Mouse (Mus musculus) retina, adult 2 months (tissue): Measurements from ENCODE around the gene Nprl2.

Source experiments
- DNase-seq: peaks from one replicate; pipeline ENCODE4 v3.0.0-alpha.2; 2012; ENCODE audit warnings: low read depth, low spot score

Nprl2 gene

DNA sequence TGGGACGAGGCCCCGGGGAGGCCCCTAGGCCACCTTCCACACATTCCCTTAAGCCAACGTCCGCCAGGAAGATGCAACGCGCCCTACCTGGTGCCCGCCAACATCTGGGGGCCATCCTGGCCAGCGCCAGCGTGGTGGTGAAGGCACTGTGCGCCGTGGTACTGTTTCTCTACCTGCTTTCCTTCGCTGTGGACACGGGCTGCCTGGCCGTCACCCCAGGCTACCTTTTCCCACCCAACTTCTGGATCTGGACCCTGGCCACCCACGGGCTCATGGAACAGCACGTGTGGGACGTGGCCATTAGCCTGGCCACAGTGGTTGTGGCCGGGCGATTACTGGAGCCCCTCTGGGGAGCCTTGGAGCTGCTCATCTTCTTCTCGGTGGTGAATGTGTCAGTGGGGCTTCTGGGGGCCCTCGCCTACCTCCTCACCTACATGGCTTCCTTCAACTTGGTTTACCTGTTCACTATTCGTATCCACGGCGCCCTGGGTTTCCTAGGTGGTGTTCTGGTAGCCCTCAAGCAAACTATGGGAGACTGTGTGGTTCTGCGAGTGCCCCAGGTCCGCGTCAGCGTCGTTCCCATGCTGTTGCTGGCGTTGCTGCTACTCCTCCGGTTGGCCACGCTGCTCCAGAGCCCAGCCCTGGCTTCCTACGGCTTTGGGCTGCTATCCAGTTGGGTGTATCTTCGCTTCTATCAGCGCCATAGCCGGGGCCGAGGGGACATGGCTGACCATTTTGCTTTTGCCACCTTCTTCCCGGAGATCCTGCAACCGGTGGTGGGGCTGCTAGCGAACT lies 7.4 kb upstream of the Nprl2 start:
- no peak for DNase-seq

DNA sequence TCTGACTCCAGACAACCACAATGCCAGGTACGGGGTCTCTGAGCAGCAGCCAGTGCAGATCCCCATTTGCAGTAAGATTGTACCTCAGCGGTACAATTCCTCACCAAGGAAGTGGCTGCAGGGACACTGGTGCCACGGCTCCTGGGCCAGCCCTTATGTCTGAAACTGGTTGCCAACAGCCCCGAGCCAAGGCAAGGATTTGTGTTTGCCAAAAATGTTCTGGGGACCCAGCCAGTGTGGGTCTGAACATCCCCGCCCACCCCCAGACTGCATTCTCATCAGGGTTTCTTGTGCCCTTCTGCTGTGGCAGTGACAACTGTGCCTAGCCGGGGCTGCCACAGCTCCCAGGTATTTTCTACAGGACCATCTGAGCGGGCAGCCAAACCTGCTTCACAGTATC lies 3.8 kb upstream of the Nprl2 start:
- DNase-seq: no peak

DNA sequence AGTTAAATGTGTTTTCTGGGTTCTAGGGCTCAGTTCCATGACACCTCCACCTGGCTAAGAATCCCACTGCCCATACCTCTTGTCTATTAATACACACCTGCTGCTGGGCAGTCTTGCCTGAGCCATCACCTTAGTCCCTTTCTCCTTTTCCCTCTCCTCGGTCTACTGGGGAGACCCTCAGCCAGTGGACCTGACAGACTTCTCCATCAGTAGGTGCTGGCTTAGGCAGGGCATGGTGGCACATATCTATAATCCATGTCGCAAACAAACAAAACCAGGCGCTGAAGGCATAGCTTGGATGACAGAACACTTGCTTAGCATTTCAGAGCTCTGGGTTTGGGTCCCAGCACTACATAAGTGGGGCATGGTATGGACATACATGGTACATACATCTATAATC lies 3.3 kb upstream of the Nprl2 start:
- no peak for DNase-seq

DNA sequence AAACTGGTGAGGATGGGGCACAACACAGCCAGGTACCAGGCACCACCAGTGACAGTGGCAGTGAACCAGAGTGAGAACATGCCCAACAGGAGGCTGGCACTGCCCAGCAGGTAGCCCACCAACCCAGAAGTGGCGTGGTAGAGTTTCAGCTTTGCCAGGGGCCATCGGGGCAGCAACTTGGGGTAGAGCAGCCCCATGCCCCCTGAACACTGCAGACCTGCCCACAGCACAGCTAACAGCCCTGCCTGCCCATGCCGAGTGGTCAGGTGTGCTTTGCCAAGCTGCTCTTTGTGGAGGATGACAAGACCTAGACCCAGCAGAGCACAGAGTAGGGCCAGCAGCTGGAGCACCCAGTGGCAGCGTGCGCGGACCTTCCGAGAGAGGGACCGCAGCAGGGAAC lies 2.1 kb upstream of the Nprl2 start:
- no peak for DNase-seq

DNA sequence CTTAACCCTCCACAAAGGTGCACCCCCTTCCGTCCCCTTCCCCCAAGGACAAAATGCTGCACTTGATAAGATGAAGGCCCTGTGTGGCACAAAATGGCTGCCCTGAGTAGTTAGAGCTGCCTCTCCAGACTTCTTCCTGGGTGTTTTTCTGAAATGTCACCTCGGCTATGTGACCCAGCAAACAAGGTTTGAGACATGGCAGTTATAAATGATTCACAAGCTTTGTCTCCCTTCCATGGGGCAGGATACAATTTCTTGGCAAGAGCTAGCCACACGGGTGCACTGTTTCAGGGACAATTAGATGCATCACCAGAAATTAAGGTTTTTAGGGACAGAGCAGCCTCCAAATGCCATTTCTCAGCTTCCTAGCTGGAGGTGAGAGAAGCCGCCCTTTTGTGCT lies 1.6 kb upstream of the Nprl2 start:
- DNase-seq: no peak

DNA sequence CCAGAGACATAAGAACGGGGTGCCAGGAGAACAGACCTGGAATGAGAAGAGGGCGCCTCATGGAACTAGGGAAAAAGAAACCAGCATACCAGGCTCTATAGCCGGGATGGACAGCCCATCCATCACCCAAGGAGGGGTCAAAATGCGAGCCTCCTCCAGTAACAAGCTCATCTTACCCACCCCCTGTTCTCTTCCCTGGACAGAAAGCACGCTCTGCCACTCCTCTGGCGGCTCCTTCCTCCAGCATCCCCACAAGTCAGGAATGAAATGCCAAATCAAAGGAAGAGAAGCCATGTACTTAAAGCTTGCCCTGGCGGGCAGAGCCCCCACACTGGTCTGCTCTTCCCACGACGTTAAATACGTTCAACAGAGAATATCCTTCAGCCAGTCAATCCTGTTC lies 1.0 kb upstream of the Nprl2 start:
- no peak for DNase-seq

DNA sequence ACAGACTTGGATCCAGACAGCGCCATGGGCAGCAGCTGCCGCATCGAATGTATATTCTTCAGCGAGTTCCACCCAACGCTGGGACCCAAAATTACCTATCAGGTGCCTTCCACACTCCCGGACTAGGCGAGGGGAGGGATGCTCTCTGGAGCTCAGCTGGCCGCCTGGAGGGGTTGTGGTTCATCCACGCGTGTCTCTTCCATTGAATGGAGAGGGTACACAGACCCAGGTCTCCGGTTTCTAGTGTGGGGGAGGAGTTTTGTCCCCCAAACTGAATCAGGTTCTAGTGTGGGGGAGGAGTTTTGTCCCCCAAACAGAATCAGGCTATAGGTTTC lies 293 bp downstream of the Nprl2 start:
- DNase-seq: no peak

DNA sequence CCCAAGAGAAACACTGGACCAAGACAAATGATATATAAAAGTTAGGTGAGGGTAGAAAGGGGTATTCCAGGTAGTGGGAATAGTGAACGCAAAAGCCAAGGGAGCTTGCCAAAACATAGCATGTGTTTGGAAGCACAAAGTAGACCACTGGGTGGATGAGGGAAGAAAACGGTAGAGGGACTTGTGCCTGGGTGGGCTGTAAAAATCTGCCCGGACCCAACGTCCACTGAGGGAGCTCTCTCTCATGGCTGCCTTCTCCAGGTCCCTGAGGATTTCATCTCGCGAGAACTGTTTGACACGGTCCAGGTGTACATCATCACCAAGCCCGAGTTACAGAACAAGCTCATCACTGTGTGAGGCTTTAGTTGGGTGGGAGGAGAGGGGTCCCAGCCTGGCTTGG lies 695 bp downstream of the Nprl2 start:
- no peak for DNase-seq

DNA sequence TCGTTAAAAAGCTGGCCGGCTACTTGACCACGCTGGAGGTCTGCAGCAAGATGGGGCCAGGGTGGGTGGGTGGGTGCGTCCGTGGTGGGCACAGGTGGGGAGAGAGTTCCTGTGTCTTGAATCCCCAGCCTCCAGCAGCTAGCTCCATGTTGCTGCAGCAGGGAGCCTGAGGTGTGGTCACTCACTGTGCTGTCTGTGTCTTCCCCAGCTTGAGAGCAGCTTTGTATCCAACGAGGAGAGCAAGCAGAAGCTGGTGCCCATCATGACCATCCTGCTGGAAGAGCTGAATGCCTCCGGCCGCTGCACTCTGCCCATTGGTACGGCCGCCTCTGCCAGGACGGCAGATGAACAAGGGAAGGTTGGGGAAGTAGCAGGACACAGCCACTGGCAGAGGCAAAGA lies 1.3 kb downstream of the Nprl2 start:
- DNase-seq: no peak

DNA sequence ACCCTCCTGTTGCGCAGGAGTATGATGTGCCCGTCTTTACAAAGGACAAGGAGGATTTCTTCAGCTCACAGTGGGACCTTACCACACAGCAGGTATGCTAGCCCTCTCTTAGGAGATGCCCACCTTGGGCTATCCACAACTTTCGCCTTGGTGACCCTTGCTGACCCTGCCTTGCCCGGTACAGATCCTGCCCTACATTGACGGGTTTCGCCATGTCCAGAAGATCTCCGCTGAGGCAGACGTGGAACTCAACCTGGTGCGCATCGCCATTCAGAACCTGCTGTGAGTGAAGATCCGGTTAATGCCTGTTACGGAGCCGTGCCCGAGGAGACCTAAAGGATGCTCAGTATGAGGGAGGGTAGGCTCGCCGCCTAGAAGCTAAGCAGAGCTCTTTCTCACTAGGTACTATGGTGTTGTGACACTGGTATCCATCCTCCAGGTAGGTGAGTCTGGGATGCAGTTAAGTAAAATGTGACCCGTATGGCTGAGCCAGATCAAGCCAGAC lies 2.2 kb downstream of the Nprl2 start:
- DNase-seq: no peak

DNA sequence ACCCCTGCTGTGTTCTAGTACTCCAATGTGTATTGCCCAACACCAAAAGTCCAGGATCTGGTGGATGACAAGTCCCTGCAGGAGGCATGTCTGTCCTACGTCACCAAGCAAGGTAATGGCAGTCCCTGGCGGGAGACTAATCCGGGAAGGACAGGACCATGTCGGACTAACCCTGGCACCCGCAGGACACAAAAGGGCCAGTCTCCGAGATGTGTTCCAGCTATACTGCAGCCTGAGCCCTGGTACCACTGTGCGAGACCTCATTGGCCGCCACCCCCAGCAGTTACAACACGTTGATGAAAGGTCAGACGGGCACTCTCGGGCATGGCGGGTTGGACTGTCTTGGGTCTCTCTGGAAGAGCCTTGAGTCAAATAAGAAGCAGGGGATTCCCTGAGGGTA lies 2.7 kb downstream of the Nprl2 start:
- no peak for DNase-seq

DNA sequence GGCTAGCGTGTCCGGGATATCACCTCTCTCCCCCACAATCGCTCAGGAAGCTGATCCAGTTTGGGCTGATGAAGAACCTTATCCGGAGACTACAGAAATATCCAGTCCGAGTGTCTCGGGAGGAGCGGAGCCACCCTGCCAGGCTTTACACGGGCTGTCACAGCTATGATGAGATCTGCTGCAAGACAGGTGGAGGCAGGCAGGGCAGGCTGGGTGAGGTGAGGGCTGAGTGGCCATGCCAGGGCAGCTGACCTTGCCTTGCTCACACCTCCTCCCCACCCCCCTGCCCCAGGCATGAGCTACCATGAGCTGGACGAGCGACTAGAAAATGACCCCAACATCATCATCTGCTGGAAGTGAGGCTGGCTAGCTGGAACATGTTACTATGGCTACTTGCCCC lies 3.2 kb downstream of the Nprl2 start:
- no peak for DNase-seq

DNA sequence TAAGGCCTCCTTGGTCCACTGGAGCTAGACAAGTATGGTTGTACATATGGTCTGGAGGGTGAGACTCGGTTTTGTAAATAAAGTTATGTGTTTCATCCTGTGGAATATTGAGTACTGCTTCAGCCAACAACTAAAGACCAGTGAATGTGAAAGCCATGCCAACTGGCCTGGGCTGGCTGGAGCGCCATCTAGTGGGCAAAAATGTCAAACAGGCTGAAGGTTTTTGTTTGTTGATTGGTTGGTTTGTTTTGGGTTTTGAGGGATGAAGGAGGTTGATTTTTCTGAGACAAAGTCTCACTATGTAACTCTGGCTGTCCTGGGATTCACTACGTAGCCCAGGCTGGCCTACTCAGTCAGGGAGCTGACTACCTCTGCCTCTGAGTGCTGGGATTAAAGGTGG lies 3.6 kb downstream of the Nprl2 start:
- no peak for DNase-seq

DNA sequence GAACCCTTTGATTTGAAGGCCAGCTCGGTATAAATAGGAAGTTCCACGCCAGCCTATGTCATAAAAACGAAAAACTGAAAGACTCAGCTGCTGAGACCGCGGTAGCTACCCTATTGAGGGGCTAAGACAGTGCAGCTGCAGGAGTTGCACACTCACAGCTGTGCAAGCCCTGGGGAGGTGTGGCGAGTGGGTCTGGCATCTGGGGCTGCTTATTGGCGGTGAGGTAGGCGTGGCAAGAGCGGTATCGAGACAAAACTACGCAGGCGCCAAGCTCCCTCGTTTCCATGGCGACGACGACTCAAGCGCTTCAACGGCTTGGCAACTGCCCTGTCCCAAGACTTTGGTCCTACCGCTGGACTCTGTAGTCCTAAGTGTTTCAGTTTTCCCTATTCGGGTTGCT lies 5.0 kb downstream of the Nprl2 start, which contains the start of gene Zmynd10:
Gene Zmynd10 (plus strand): TSS at position 273 of the 400 bp plus-strand sequence.
- DNase-seq: no peak

DNA sequence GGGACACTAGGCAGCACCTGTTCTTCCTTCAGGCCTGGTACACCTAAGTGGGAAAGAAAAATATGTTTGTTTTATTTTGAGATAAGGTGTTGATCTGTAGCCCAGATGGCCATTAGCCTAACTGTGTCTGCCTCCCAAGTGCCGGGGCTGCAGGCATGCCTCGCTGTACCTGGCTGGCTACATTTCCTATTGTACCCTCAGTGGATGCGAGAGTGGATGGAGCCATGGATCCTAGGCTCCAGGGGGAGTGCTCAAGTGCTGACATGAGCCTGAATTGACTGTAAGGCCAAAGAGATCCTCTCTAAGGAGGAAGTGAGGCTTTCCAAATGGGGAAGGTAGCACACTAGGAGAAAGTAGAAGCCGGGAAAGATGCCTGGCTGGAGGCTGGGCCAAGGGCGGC lies 5.9 kb downstream of the Nprl2 start:
- DNase-seq: no peak

DNA sequence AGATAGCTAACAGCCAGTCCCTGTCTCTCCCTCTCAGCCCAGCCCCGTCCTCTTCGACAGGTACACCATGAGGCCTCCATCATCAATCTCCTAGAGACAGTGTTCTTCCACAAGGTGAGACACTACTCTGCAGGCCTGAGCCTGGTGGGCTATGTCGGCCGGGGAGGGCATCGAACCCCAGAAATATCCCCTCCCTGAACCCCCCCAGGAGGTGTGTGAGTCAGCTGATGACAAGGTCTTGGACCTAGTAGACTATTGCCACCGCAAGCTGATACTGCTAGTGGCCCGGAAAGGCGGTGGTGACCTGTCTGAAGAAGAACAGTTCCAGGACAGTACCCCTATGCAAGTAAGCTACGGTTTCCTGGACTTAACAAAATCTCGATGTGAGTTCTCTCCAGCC lies 6.8 kb downstream of the Nprl2 start:
- no peak for DNase-seq

DNA sequence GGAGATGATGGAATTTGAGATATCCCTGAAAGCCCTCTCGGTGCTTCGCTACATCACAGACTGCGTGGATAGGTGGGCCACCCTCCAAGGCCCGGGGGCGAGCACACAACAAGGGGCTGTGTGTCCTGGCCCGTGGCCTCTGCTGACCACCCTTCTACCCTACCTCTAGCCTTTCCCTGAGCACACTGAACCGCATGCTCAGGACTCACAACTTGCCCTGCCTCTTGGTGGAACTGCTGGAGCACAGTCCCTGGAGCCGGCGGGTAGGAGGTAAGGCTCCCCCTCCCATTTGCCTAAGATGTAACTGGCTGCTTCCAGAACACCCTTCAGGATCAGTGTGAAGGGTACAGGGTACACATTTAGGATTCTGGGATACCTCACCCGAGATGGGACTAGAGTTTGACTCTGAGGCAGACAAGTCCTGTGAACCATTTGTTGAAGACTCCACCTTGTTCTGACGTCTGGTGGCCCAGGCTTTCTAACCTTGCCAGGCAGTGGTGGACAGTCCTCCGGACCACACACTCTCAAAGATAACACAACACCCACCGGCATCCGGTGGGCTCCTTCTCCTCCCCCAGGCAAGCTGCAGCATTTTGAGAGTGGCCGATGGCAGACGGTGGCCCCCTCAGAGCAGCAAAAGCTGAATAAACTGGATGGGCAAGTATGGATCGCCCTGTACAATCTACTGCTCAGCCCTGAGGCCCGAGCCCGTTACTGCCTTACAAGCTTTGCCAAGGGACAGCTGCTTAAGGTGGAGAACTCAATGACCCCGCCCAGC lies 7.5 kb downstream of the Nprl2 start:
- no peak for DNase-seq

DNA sequence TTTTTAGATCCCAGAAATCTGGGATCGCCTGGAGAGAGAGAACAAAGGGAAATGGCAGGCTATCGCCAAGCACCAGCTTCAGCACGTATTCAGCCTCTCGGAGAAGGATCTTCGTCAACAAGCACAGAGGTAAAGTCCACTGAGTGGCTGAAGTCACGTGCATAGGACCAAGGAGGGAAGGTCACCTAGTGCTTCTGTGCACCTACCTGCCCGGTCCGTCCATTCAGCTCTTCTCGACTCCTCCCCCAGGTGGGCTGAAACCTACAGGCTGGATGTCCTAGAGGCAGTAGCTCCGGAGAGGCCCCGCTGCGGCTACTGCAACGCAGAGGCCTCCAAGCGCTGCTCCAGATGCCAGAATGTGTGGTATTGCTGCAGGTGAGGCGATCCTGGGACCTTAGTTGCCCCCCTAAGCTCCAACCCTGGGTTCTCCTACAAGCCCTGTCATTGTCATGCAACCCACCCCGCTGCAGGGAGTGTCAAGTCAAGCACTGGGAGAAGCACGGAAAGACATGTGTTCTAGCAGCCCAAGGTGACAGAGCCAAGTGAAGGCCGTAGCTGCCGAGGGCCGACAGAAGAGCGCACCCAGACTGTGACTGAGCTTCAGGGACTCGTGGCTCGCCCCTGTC lies 8.6 kb downstream of the Nprl2 start:
- no peak for DNase-seq

DNA sequence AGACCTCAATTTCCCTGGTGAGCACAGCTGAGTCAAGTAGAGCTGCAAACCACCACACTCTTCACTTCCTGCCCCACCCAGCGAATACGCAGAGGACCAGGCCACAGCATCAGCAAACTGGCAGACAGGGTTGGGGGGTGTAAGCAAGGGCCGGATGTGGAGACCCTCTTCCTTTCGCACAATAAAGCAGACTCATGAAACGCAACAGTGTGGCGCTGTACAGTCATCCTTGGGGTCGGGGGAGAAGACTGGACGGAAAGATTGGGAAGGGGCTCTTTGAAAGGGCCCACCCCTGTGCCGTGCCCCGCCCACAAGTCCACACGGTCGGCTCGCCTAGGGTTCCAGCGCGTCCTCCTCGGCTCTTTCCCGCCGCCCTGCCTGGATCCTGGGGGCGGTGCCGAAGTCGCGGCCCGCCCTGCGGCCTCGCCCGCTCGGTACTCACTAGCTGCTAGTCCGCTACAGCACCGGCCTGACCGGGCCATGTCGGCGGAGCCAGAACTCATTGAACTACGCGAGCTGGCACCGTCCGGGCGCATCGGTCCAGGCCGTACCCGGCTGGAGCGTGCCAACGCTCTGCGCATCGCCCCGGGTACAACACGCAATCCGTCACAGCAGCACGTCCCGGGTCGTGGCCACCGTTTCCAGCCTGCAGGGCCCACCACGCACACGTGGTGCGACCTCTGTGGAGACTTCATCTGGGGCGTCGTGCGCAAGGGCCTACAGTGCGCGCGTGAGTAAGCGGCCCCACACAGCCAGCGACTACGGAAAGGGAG lies 9.3 kb downstream of the Nprl2 start, which contains the start of gene Rassf1:
Gene Rassf1 (plus strand): TSS at position 439 of the 773 bp plus-strand sequence.
- DNase-seq: no peak

DNA sequence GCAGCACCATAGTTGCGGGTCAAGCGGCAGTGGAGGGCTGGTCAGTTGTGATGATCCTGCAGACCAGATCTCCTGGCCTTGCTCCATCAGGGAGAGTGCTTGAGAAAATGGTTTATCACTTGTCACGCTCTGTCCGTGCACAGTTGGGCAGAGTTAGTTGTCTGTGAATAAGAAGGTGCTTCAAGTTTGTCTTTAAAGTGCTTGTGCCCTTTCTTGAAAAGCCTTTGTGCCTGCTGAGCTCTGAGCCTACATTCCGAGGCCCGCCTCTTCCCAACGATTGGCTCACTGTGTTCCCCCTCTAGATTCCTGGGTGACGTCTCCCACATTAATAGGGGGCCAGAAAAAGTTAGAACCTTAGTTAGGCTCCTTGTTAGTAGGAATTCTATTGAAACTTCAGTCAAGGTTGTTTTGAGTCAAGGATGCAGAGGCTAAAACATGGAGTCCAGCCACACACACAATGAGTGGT lies 9.9 kb downstream of the Nprl2 start:
- no peak for DNase-seq

DNA sequence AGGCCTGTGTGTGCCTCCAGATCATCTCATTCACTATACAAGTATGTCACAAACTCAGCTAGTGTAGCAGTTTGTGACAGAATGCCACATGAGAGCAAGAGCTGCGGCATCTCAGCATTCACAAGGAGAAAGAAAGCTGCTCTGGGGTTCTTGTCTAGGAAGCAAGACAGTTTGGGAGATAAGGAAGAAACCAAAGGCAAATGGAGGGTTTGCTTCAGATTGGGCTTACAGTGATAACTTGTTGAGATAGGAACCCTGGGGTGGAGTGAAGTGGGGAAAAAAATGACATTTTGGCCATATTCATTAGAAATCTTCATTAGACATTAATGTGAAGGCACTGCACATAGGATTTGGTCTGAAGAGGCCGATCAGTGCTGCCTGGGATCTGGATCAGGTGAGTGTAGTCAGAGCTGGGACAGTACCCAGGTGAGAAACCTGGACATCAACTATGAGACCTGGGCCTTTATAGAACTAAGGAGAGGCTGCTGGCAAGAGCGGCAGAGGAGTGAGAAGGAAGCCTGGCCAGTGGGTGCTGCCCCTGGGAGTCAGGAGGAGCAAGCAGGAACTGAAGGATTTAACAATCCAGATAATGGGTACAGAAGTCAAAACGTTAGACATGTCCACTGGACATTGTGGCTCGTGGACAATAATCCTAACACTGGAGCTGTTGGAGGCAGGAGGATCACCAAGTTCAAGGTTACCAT lies 10.8 kb downstream of the Nprl2 start:
- DNase-seq: no peak
